Mouse (Mus musculus) granulocyte monocyte progenitor cell, adult 5-6 weeks (primary cell): ENCODE results near the gene Stk17b. TPM values are rescaled to one million over a fixed set of nuclear protein-coding genes. Genes with fewer than 3 reads are reported as not detected.
"Not testable (repeated sequence)": the region's sequence is repeated elsewhere in the genome, so short reads cannot be mapped to it uniquely, and the experiment has no call there.

Experiments used
- ATAC-seq: replicated peaks from 2 replicates; pipeline ENCODE4 v1.8.0; 2016; ENCODE audit warnings: mild to moderate bottlenecking, moderate TSS enrichment, inconsistent platforms; ENCODE audit not compliant: poor library complexity, severe bottlenecking
- total RNA-seq, 2 experiments: library from RNA; stranded (forward) in 1 of 2; stranded (reverse) in 1 of 2; fragments of 200-712, 200-1000 nt in 1 of 2; fragments of >200 nt in 1 of 2; fragmentation: Nextera tagmentation in 1 of 2; gene quantifications; 2 replicates each; pipeline ENCODE4 v1.2.3; 2014 to 2017

Stk17b gene
- total RNA-seq, 2 experiments from 2014 or later, result 10.8 to 51.3 TPM

DNA sequence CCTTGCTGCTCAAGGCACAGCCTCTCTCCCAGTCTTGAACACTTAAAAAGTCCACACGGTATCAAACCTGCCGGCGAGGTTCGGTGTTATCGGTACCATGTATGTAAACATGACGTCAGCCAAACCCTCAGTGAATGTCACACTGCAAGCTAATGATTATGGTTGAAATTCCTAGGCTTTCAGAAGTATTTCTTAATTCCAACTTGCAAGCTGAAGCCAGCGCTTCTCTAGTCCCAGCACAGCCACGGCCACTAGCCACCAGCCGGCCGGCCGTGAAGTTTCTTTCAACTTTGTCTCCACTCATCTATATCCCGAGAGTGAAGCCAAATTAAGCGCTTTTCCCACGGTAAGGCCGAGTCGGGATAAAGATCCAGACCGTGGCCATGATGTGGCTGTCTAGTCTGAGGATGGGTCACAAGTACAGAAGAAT is 718 bp downstream of the Stk17b start:
- ATAC-seq, result peak; percentile 13

DNA sequence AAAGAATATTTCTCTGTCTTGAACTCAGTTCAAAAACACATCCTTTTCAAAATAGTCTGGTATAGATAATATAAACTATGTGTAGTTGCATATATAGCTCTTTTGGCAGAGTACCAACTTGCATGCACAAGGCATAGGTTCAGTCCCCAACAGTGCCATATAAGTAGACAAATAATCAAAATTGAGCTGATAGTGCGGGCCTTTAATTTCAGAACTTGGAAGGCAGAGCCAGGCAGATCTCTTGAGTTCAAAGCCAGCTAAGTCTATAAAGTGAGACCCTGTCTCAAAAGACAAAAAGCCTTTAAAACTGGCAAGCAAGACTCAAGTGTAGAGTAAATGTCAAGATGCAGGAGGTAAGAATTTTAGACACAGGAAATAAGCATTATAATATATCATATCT is 2.1 kb downstream of the Stk17b start:
- no peak for ATAC-seq

DNA sequence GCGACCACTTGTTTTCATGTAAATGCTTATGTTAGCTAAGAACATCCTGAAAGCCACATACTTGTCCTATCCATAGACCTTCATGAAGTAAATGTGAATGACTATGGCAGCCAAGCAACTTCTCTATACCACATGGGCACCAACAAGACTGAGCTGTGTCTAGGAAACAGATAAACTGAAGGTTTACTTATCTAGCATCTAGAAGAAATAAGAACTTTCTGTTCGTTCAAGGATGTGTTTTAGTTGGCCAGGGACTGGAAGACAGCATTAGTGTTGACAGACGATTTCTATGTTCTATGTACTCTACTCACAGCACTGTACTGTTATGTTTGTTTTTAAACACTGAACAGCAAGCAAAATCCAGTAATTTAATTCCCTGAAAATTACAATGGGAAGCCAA is 2.9 kb downstream of the Stk17b start:
- no peak for ATAC-seq

DNA sequence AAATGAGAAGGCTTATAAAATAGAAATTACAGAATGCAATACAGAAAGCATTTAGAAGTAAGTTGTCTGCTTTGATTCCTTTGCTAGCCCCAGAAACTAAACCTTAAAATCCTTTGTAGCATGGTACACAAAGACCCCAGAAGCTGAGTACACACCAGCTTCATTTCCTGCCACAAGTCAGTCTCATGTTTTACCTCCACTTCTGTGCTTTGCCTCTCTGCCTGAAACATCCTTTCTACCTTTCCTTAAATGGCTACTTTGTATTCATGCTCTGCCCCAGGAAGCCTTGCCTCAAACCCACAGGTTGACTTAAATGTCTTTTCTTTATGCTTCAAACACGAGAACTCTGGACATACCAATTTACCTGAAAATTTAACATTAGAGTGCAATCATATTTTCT is 3.7 kb downstream of the Stk17b start:
- ATAC-seq, result no peak

DNA sequence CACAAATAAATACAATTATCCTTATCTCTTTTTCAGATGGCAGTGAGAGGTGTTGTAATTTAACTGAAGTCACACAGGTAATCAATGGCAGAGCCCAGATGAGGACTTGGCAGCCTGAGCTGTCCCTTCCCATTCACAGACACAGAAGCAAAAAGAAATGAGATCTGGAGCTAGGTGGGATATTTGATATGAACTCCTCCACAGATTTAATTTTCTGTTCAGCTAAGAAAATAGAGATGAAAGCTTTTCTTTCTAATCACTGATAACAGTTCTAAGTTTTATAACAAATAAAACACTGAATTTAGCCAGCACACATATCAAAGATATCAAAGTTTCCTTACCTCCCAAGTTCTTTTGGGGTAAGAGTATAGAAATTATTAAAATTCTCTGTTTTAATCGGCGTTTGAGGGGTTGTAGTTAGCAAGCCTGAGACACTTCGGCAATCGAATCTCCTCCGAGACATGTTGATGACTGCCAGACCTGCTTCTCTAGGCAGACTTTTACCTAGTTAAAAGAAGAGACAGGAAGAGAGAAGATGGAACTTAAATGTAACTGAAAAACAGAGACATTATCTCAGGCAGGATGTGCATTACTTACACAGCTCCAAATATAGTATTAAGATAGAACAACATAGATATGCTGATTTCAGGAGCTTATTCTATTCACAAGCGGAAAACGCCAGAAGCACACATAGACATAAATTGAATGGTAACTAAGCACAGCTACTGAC is 8.7 kb downstream of the Stk17b start:
- no peak for ATAC-seq

DNA sequence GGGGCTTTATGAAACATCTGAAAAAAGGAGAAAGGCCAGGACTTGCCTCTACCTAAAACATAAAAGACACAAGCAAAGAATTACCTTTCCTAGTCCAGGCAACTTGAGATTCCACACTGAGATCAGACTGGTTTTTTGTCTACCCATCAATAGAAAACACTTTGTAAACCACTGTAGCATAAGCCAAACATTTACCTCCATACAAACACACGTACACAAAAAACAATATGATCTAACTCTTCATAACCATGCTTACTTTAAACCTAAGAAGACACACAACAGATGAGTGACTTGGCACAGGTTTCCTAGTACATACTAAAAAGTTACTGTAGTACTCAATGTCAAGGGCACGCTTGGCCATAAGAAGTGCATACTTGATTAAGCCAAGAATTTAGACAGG is 9.5 kb downstream of the Stk17b start:
- ATAC-seq, result no peak

DNA sequence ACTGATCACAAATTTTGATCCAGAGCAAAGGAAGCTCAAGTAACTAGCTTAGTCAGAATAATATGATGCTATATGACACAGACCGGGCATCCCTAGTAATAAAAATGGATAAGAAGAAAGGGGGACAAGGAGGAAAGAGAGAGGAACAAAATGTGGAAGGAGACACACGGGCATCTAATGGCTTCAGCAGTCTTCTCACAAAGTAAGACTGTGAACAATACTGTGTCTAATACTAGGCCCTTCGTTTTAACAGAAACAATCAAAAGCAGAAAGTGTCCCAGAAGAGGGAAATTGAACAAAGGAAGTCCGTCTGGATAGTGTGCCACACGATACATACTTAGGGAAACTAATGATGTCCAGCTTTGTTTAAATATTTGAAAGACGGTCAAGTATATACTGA is 10.0 kb downstream of the Stk17b start:
- ATAC-seq, result no peak

DNA sequence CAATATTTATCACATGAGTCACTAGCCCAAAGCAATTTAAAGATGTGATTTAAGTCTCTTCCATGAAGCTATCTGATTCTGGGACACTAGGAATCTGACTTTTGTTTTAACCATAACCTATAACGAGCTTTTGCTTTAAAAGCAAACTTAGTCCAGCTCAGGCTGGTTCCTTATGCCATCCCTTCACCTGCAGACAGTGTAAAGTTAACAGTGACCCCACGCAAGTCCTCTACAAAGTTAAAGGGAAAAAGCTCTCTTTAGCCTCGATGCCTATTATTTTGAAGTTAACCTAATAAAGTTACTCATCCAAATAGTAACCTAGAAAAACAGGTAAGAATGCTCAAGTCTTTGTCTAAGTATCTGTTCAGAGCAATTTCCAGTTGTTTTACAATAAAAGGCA is 10.5 kb downstream of the Stk17b start:
- no peak for ATAC-seq

DNA sequence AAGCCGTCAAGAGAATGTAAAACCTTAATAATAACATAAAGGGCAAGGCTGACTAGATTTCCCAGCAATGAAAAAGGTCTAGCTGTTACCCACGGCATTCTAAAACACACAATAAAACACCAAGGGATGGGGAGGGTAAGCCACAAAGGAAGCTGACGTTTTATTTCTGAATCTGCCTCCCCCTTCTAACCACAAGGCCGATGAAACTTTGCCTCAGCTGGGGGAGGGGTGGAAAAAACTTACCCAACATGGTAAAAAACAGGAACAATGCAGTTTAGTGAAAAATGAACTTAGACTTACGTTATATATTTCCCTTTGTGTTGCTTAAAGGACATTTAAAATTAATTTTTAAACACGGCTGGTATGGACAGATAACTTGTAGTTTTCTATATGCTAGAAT is 11.0 kb downstream of the Stk17b start:
- ATAC-seq, result peak; percentile 97

DNA sequence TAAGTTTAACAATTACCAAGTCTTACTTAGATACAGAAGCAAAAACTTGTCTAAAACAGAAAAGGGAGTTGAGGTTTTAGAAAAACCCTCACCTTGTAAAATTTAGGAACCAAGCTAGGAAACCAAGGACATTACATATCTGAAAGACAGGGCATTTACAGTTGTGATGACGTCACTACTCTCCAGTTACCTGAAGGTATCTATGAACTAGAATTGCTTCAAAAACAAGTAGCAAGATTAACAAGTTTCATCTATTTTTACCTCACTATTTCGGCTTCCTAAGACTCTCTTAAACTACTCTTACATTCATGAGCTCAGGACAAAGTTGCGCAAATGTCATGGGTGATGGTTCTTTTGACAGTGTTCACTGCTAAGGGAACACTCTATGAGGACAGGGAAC is 12.1 kb downstream of the Stk17b start:
- peak; percentile 45 for ATAC-seq

DNA sequence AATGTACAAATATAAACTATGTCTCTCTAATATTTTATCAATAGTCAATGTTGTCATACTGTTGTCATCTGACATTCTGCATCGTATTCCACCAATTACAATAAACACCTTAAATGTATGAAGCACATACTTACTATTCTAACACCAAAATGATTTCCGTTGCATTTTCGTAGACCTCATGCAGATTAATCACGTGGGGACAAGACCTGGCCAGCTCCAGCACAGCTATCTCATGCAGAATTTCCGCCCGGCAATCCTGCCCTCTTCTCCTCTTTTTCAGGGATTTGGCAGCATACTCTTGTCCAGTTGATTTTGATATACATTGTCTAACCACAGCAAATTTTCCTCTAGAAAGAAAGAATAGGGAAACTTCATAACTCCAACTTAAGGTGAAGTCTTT is 13.5 kb downstream of the Stk17b start:
- ATAC-seq, result no peak

DNA sequence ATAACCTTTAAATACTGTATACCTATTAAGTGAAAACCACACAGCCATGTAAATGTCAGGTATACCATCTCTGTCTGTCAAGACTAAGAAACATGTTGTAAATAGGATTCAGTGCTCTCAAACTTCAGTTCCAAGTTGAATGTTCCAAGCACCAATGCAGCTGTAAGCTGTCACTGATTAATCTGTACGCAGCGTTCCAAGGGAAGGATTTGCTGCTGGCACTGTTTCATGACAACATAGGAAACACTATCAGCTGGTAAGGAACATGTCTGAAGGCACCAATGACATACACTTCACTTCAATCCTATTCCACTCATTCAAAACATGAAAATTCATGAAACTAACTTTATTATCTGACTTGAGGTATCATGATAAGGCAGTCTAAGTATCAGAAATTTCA is 18.9 kb downstream of the Stk17b start:
- no peak for ATAC-seq

DNA sequence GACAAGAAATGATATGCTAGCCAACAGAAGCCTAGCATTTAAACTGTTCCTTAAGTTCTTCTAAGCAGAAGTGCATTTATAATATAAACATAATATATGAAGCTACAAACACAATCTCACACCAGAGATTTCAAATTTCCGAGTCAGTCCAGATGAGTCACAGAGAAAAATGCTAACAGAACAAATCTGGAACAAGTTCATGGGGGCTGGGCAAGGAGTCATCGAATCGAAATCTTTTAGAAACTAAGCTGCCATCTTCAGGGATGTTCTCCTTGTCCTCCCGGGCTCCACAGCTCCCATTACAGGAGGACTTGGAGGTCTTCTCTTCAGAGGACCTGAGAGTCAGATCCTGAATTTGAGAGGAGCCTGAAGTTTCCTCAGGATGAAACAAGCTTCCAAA is 27.7 kb downstream of the Stk17b start:
- no peak for ATAC-seq

DNA sequence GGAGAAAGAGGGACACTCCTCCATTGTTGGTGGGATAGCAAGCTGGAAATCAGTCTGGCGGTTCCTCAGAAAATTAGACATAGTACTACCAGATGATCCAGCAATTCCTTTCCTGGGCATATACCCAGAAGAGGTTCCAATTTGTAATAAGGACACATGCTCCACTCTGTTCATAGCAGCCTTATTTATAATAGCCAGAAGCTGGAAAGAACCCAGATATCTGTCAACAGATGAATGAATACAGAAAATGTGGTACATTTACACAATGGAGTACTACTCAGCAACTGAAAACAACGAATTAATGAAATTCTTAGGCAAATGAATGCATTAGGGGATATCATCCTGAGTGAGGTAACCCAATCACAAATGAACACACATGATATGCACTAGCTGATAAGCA is 31.5 kb downstream of the Stk17b start:
- not testable (repeated sequence) for ATAC-seq

DNA sequence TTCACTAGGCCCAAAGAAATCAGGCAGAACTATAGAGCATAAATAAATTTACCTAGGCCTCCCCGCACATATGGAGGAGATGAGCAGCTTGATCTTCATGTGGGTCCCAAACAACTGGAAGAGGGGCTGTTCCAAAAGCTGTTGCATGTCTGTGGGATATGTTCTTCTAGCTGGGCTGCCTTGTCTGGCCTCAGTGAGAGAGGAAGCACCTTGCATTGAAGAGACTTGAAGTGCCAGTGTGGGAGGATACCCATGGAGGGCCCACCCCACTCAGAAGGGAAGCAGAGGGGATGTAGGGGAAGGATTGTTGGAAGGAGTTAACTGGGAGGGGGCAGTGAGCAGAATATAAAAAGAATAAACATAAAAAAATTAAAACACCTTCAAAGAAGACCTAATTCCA is 33.9 kb downstream of the Stk17b start:
- no peak for ATAC-seq

DNA sequence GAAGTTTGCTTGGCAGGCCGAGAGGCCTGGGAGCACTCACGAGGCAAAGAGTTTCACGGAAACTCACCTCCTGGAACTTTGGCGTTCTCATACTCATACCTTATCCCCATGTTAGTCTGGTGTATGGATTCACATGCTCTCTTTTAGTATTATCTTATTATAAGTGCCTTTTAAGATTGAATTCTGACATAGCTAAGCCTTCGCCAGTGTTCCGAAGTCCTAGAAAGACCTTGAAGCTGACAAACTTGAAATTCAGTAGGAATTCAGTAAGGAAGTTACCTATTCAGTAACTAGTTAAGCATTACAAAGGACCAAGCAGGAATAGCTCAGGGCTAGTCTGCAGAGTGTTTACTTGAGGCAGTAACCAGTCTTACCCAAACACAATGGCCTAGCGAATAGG is 34.3 kb downstream of the Stk17b start:
- ATAC-seq, result not testable (repeated sequence)

DNA sequence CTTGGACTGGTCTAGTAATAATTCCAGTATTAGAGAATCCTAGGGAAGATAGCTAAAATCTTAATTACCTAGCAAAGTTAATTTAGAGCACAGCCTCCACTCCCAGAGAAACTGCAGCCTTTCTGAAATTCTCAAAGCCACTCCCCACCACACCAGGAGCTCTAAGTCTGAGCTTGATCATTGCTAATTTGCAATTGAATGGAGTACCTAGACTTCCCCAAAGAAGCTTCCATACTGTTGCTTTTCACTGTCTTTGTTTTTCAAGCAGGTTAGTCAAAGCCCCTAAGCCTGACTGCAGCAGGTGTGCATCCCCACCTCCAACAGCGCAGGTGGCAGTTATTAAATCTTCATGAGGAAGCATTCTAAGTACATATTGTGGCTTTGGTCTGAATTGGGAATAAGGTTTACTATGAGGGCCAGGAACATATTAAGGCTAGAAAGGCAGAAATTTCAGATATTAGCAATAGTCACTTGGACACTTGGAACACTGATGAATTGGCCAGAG is 35.1 kb downstream of the Stk17b start:
- not testable (repeated sequence) for ATAC-seq

DNA sequence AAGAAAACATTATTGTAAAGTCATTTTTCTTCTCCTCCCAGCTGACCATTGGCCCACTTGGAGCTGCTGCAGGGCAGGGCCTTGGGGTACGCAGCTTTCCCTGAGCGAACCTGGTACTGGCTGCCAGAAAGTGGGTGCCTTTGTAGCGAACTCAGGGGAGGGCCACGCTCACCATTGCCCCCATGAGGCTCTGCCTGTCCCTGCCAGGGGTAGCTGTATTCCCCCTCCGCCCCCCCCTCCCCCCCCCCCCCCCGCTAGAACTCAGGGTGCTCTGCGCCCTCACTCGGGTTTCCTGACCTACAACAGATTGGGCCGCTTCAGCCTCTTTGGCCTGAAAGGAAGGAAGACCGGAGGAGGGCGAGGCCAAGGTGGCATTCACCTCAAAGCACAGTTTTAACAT is 36.5 kb downstream of the Stk17b start:
- ATAC-seq, result no peak

DNA sequence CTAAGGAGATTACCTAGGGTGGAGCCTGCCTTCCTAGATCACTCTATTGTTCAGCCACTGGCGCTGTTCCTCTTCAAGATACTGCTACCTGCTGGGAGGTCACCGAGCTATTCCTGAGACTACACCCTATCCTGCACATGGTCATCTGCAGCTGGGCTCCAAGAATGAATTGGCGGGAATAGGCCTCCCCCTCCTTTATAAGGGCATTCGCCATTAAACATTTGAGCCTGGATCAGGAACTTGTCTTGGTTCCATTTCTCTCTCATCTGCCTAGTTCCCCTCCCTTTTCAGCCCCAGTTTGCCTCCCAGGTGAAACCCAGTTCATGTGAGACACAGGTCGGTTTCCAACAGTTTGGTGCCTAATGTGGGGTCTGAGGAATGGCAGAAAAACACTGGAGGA is 39.0 kb downstream of the Stk17b start:
- no peak for ATAC-seq

DNA sequence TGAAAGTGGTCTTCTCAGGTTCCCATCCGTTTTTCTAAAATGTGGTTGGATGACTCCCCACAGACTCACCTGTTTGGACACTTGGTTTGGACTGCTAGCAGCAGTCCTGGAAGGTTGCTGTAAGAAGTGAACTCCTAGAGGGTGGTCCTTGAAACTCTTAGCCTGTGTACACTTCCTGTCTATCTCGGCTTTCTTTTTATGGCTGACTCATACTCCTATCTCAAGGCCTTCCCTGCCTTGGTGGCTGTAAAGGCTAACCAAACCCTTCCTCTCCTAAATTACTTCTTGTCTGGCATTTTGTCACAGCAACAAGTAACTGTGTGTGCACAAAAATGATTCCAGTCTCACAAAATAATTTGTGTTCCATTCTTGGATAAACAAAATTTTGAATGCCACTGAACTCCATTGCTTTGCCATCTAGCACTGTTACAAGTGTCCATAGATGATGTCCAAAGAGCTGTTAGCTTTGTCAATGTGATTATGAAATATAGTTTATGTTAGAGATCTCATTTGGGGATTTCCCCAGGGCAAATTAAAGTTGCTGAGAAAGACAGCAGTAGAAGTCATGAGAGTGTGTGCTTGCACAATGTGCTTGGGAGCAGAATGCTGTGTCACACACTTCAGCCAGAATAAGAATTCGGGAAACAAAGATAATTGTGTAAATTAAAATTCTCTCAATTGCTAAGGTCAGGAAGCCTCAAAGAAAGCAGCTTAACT is 43.1 kb downstream of the Stk17b start:
- peak; percentile 88 for ATAC-seq

DNA sequence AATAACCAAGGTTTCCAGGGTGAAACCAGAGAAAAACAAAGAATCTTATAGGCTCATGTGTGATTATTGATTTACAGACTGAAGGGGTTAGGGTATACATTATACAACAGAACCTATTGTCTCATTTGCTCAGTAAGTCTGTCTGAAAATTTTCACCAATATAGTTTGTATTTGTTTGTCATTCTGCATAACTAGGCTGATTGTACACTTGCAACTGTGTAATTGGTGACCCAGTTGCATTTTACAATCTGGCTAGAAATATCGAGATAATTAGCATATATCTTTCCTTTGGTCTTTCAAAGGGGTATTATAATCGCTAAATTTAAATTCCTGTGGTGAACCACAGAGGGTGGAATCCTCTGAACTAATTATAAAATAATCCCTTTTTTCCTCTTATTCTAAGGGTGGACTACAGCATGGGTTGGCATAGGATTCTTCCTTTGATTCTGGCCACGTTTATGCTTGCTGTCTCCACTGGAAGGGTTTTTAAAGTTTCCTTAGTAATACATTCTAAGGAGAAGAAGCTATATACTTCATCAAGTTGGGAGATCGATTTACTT is 44.2 kb downstream of the Stk17b start:
- ATAC-seq, result no peak
